In the genomic region with DNA sequence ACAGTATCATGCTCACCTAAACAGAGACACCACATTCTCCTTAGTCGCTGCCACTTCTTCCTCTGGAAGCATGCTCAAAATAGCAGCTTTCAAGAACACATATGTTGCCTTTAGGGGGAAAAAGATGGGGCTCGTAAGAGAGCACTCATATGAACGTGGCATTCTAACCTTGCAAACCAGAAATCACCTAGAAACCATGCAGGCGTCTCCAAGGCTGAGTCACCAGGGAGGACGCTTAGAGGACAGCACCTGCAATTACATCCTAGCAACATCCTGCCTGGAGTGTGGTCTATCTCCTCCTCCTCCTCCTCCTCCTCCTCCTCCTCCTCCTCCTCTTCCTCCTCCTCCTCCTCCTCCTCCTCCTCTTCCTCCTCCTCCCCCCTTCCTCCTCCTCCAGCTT, we compare ENCODE assay signal across 12 mouse cellular contexts.
"Had no signal": no experiment of that assay in that cellular context is flagged by ENCODE, and none has a peak within 500 bp of the region (broad histone marks: within the 10 kb centered on the region; RNA-seq: fewer than 3 reads in every experiment).

No protein-coding gene starts in this region.

- H3K27ac ChIP-seq: kidney, embryonic 15.5 days; left cerebral cortex, adult 2 months; liver, embryonic 13.5 days; stomach, postnatal 0 days had no signal

- H3K4me3 ChIP-seq: kidney, embryonic 15.5 days; left cerebral cortex, adult 2 months; liver, embryonic 13.5 days had no signal

- DNase-seq: kidney, postnatal 10 days; kidney, postnatal 36 days; layer of hippocampus, adult 9-11 months; liver, embryonic 13.5 days; lung, adult 2 months; lung, postnatal 14 days; lung, postnatal 4 days; thymus, adult 2 months; thymus, postnatal 25 days had no signal
